Mouse (Mus musculus) myocyte (in vitro differentiated cells): ENCODE data around the gene Lamc2. TPM values are rescaled to one million over a fixed set of nuclear protein-coding genes. Genes with fewer than 3 reads are reported as not detected.

ENCODE experiments used
- H3K27me3 ChIP-seq: one replicate; pipeline ENCODE4 v1.6.1; 2011; ENCODE audit not compliant: control insufficient read depth, insufficient read depth, insufficient read length
- H3K36me3 ChIP-seq: one replicate; pipeline ENCODE4 v1.6.1; 2011; ENCODE audit not compliant: control insufficient read depth, insufficient read depth
- H3K4me2 ChIP-seq: one replicate; pipeline ENCODE4 v1.6.1; 2011; ENCODE audit warnings: low read depth, control low read depth
- H3K4me3 ChIP-seq: one replicate; pipeline ENCODE4 v1.5.1; 2011; ENCODE audit warnings: mild to moderate bottlenecking, control low read depth, moderate library complexity
- H3K79me2 ChIP-seq: one replicate; pipeline ENCODE4 v1.6.1; 2011; ENCODE audit not compliant: control insufficient read depth, insufficient read depth
- H3ac ChIP-seq: one replicate; pipeline ENCODE4 v1.6.1; 2011; ENCODE audit not compliant: control insufficient read depth, insufficient read length
- CEBPB ChIP-seq: IDR thresholded peaks from 2 replicates; pipeline ENCODE4 v1.6.1; 2011; ENCODE audit warnings: mild to moderate bottlenecking, moderate library complexity; ENCODE audit not compliant: poor library complexity, insufficient read depth, severe bottlenecking
- E2F4 ChIP-seq: IDR thresholded peaks from one replicate; pipeline ENCODE4 v1.6.1; 2011; ENCODE audit warnings: mild to moderate bottlenecking, control low read depth, moderate library complexity; ENCODE audit not compliant: insufficient read depth
- MAX ChIP-seq: IDR thresholded peaks from one replicate; pipeline ENCODE4 v1.6.1; 2011; ENCODE audit warnings: low read depth, mild to moderate bottlenecking, control low read depth
- MYOD1 ChIP-seq, 3 experiments: IDR thresholded peaks; one replicate each; pipeline ENCODE4 v1.6.1; 2011; ENCODE audit warnings: control low read depth in 2 of 3, low read depth in 2 of 3, mild to moderate bottlenecking in 2 of 3, moderate library complexity in 1 of 3; ENCODE audit not compliant: insufficient read length in 2 of 3, control insufficient read depth in 1 of 3
- MYOG ChIP-seq, 3 experiments: IDR thresholded peaks; one replicate each; pipeline ENCODE4 v1.6.1; 2011; ENCODE audit warnings: control low read depth in 2 of 3, low read depth in 2 of 3, mild to moderate bottlenecking in 2 of 3; ENCODE audit not compliant: insufficient read length in 2 of 3, control insufficient read depth in 1 of 3, insufficient read depth in 1 of 3
- POLR2A ChIP-seq: IDR thresholded peaks from one replicate; pipeline ENCODE4 v1.6.1; 2011; ENCODE audit warnings: low read depth, mild to moderate bottlenecking, control low read depth, moderate library complexity; ENCODE audit not compliant: insufficient read length
- POLR2AphosphoS2 ChIP-seq: IDR thresholded peaks from one replicate; pipeline ENCODE4 v1.6.1; 2011; ENCODE audit warnings: low read depth, control low read depth; ENCODE audit not compliant: insufficient read length
- REST ChIP-seq: IDR thresholded peaks from one replicate; pipeline ENCODE4 v1.6.1; 2011; ENCODE audit warnings: mild to moderate bottlenecking, control low read depth, moderate library complexity; ENCODE audit not compliant: insufficient read depth, insufficient read length
- SRF ChIP-seq: IDR thresholded peaks from one replicate; pipeline ENCODE4 v1.6.1; 2011; ENCODE audit warnings: low read depth; ENCODE audit not compliant: control insufficient read depth, insufficient read length
- TCF12 ChIP-seq: IDR thresholded peaks from one replicate; pipeline ENCODE4 v1.6.1; 2011; ENCODE audit warnings: mild to moderate bottlenecking, control low read depth; ENCODE audit not compliant: poor library complexity, insufficient read depth, severe bottlenecking
- TCF3 ChIP-seq: IDR thresholded peaks from one replicate; pipeline ENCODE4 v1.6.1; 2011; ENCODE audit warnings: low read depth, control low read depth; ENCODE audit not compliant: insufficient read length
- USF1 ChIP-seq: IDR thresholded peaks from one replicate; pipeline ENCODE4 v1.6.1; 2011; ENCODE audit warnings: low read depth, mild to moderate bottlenecking, control low read depth, moderate library complexity
- polyA plus RNA-seq: library from polyadenylated mRNA; unstranded; fragments of >200 nt; fragmentation: generic; extraction: Trizol; gene quantifications from one replicate; pipeline ENCODE4 v1.2.1, GENCODE M21; 2012; ENCODE audit warnings: missing spikeins

Lamc2 gene
- polyA plus RNA-seq = 10.2 TPM

- no peak within 1 kb of the TSS for H3K4me2 ChIP-seq
- no peaks in the 10 kb centered on the region for H3K36me3 ChIP-seq
- H3K4me3 ChIP-seq = no peak within 1 kb of the TSS
- H3K79me2 ChIP-seq = no peaks in the 10 kb centered on the region
- no peaks in the 10 kb centered on the region for H3K27me3 ChIP-seq
- no peak within 1 kb of the TSS for H3ac ChIP-seq
- TF ChIP-seq USF1 (no peak), POLR2A (no peak), POLR2AphosphoS2 (no peak), E2F4 (no peak)
These were observed at the start of gene Lamc2 for GRCm38 (mm10) chr1:153185828-153186803. Gene Lamc2 (minus strand): TSS chr1:153186447.

- H3K4me3 ChIP-seq = no peak overlapping the region
- H3K27me3 ChIP-seq = no peaks in the 10 kb centered on the region
- H3K4me2 ChIP-seq = no peak overlapping the region
- H3K79me2 ChIP-seq = no peaks in the 10 kb centered on the region
- H3ac ChIP-seq = no peak overlapping the region
- TF ChIP-seq USF1 (no peak), TCF12 (no peak), SRF (no peak), MAX (no peak), TCF3 (no peak), MYOD1 (IDR thresholded peaks at IDR 0.05; ENCODE audit: control insufficient read depth in 1 of 3, insufficient read length in 2 of 3, low read depth in 2 of 3) (no peak), POLR2A (no peak), MYOG (IDR thresholded peaks at IDR 0.05; ENCODE audit: control insufficient read depth in 1 of 3, insufficient read depth in 1 of 3, insufficient read length in 2 of 3, low read depth in 2 of 3) (no peak), REST (no peak), E2F4 (no peak), CEBPB (no peak), POLR2AphosphoS2 (no peak)
- peaks cover 34% of the 10 kb centered on the region for H3K36me3 ChIP-seq
These were observed 49.3 kb upstream of the Lamc2 start for GRCm38 (mm10) chr1:153235576-153235975.

GRCm38 (mm10) chr1:153231681-153232080, 45.4 kb upstream of the Lamc2 start:
- TF ChIP-seq MYOD1 (IDR thresholded peaks at IDR 0.05; ENCODE audit: control insufficient read depth in 1 of 3, insufficient read length in 2 of 3, low read depth in 2 of 3) (no peak), TCF12 (no peak), CEBPB (no peak), MAX (no peak), MYOG (IDR thresholded peaks at IDR 0.05; ENCODE audit: control insufficient read depth in 1 of 3, insufficient read depth in 1 of 3, insufficient read length in 2 of 3, low read depth in 2 of 3) (no peak), POLR2A (no peak)
- H3K36me3 ChIP-seq = peaks cover 58% of the 10 kb centered on the region
- H3K27me3 ChIP-seq = no peaks in the 10 kb centered on the region
- no peaks in the 10 kb centered on the region for H3K79me2 ChIP-seq
- H3K4me2 ChIP-seq = no peak overlapping the region
- H3K4me3 ChIP-seq = no peak overlapping the region
- no peak overlapping the region for H3ac ChIP-seq

- no peak overlapping the region for H3ac ChIP-seq
- no peaks in the 10 kb centered on the region for H3K27me3 ChIP-seq
- no peak overlapping the region for H3K4me3 ChIP-seq
- H3K79me2 ChIP-seq = no peaks in the 10 kb centered on the region
- TF ChIP-seq POLR2A = no peak
- no peak for TF ChIP-seq MAX
- no peak for TF ChIP-seq SRF
- TF ChIP-seq CEBPB = no peak
- no peak for TF ChIP-seq TCF12
- no peak for TF ChIP-seq USF1
- no peak for TF ChIP-seq TCF3
- no peak for TF ChIP-seq POLR2AphosphoS2
- peaks cover 80% of the 10 kb centered on the region for H3K36me3 ChIP-seq
- no peak overlapping the region for H3K4me2 ChIP-seq
These were observed 41.7 kb upstream of the Lamc2 start for GRCm38 (mm10) chr1:153227916-153228315.

- H3K4me3 ChIP-seq = no peak overlapping the region
- H3K27me3 ChIP-seq = no peaks in the 10 kb centered on the region
- H3K36me3 ChIP-seq = peaks cover 76% of the 10 kb centered on the region
- H3K4me2 ChIP-seq = no peak overlapping the region
- TF ChIP-seq POLR2A = no peak
- no peaks in the 10 kb centered on the region for H3K79me2 ChIP-seq
- H3ac ChIP-seq = no peak overlapping the region
These were observed 40.8 kb upstream of the Lamc2 start for GRCm38 (mm10) chr1:153227096-153227495.
